Mouse (Mus musculus) intestine, embryonic 14.5 days (tissue): ENCODE measurements around the gene Peak1. TPM values are rescaled to one million over a fixed set of nuclear protein-coding genes. Genes with fewer than 3 reads are reported as not detected.

ENCODE experiments used
- ATAC-seq: fragments of 200-750 bp; cut with Nextera tagmentation; replicated peaks from 2 replicates; pipeline ENCODE4 v1.8.0; 2017; ENCODE audit warnings: low read depth, moderate number of reproducible peaks, moderate TSS enrichment, moderate library complexity; ENCODE audit not compliant: low FRiP score, low TSS enrichment
- DNase-seq: peaks from one replicate; pipeline ENCODE4 v3.0.0-alpha.2; 2018; ENCODE audit warnings: low spot score
- H3K27ac ChIP-seq: fragments of 300-500 bp; sonication (generic); 2 replicates; pipeline ENCODE4 v1.5.1; 2014; ENCODE audit warnings: low read depth, mild to moderate bottlenecking, control low read depth
- H3K27me3 ChIP-seq: fragments of 300-500 bp; sonication (generic); replicated peaks from 2 replicates; pipeline ENCODE4 v1.6.1; 2014; ENCODE audit warnings: low read length, control low read depth; ENCODE audit not compliant: control insufficient read depth, insufficient read depth
- H3K36me3 ChIP-seq: fragments of 300-500 bp; sonication (generic); 2 replicates; pipeline ENCODE4 v1.6.1; 2014; ENCODE audit warnings: low read length, control low read depth; ENCODE audit not compliant: control insufficient read depth, insufficient read depth
- H3K4me1 ChIP-seq: fragments of 300-500 bp; sonication (generic); replicated peaks from 2 replicates; pipeline ENCODE4 v1.6.1; 2014; ENCODE audit warnings: low read length, control low read depth, mixed read lengths; ENCODE audit not compliant: control insufficient read depth, insufficient read depth
- H3K4me2 ChIP-seq: fragments of 300-500 bp; sonication (generic); 2 replicates; pipeline ENCODE4 v1.6.1; 2014; ENCODE audit warnings: low read length
- H3K4me3 ChIP-seq: fragments of 300-500 bp; sonication (generic); 2 replicates; pipeline ENCODE4 v1.5.1; 2014; ENCODE audit warnings: low read depth, low read length, control low read depth, mixed read lengths
- H3K9ac ChIP-seq: fragments of 300-500 bp; sonication (generic); 2 replicates; pipeline ENCODE4 v1.6.1; 2014; ENCODE audit warnings: mild to moderate bottlenecking, low read length
- H3K9me3 ChIP-seq: fragments of 300-500 bp; sonication (generic); 2 replicates; pipeline ENCODE4 v1.6.1; 2016; ENCODE audit warnings: low read length, control low read depth; ENCODE audit not compliant: control insufficient read depth
- WGBS: fragments of 180-500 bp; shearing (Covaris S2); extraction: QIAGEN DNeasy Blood & Tissue Kit; methylation state at CpG from one replicate; pipeline ENCODE4 v1.1.7; 2014; 5-methylcytosine and 5-hydroxymethylcytosine counted together
- polyA plus RNA-seq: library from polyadenylated mRNA; unstranded; fragments of >200 nt; fragmentation: Nextera tagmentation; extraction: Ambion mirVana; gene quantifications from 2 replicates; pipeline ENCODE4 v1.2.1, GENCODE M21; 2014

Gene Peak1
- polyA plus RNA-seq, 1 experiment from 2014 or later, result 15.8 TPM

DNA sequence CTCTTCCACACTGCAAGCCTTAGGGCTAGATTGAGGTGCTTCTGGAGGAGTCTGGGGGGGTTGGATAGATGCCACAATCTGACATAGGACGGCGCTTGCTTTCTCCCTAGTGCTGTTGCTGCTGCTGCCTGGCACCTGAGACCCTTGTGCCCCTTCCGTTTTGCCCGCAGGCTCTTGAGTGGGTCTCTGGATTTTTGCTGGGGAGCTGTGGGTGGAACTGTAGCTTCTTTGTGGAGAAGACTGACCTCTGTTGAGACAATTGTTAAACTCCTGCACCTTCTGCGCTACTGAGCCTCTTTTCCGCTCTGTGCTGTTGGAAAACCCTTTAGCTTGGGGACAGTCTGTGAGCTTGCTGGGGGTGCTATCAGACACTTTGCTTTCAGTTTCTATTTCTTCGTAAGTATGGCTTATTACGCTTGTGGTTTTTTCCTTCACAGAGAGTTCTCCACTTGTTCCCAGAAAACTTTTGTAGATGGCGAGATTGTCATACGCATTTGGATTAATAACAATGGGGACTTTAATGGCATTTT, 159.5 kb downstream of the Peak1 start:
- no peaks in the 10 kb centered on the region for H3K27me3 ChIP-seq
- DNase-seq, result no peak

DNA sequence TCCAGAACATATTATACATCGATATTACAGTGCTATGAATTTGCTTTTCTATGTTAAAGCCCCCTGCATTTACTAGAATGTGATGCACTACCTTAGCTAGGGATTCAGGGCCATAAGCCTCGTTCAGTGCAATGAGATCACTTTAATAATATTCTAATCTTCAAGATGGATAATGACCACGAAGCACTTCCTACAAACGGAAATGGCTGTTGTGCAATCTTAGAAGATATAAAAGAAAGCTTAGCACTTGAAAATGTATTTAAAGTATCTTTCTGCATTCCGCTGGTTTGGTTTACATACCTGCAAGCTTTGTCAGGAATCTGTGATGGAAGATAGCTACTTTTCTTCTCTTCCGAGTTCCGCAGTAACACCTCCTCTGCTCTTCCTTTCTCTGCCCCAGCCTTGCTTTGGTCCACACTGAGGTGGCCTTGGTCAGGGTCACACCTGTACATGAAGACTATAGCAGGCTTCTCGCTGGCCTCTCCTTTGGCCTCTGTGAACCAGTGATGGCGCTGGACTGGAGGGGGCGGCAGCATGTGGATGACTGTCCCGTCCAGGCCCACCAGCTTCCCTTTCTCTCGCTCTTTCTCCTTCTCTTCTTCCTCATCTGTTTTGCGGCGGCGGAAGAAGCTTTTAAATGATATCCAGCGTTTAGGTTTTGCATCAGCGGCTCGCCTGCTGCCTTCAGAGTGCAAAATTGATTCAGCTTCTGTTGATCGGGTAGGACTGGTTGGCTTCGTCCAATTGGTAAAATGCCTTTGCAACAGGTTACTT, 160.5 kb downstream of the Peak1 start:
- Histone ChIP-seq H3K9me3 (peaks cover 6% of the 10 kb centered on the region), H3K27ac (no peak overlapping the region), H3K9ac (no peak overlapping the region), H3K4me2 (no peak overlapping the region), H3K4me3 (no peak overlapping the region), H3K27me3 (no peaks in the 10 kb centered on the region), H3K4me1 (no peaks in the 10 kb centered on the region), H3K36me3 (peaks cover 22% of the 10 kb centered on the region)
- DNase-seq, result no peak
- no peak for ATAC-seq
- WGBS, result 91% methylated on average over 20 of the region's 20 CpGs

More for the DNA sequence above, 159.5 kb downstream of the Peak1 start:
- WGBS, result 96% methylated on average over 10 of the region's 10 CpGs
- H3K9ac ChIP-seq, result no peak overlapping the region
- no peak overlapping the region for H3K27ac ChIP-seq
- H3K4me3 ChIP-seq, result no peak overlapping the region
- no peak for ATAC-seq
- H3K4me2 ChIP-seq, result no peak overlapping the region
- H3K9me3 ChIP-seq, result peaks cover 6% of the 10 kb centered on the region
- no peaks in the 10 kb centered on the region for H3K4me1 ChIP-seq
- H3K36me3 ChIP-seq, result peaks cover 22% of the 10 kb centered on the region

DNA sequence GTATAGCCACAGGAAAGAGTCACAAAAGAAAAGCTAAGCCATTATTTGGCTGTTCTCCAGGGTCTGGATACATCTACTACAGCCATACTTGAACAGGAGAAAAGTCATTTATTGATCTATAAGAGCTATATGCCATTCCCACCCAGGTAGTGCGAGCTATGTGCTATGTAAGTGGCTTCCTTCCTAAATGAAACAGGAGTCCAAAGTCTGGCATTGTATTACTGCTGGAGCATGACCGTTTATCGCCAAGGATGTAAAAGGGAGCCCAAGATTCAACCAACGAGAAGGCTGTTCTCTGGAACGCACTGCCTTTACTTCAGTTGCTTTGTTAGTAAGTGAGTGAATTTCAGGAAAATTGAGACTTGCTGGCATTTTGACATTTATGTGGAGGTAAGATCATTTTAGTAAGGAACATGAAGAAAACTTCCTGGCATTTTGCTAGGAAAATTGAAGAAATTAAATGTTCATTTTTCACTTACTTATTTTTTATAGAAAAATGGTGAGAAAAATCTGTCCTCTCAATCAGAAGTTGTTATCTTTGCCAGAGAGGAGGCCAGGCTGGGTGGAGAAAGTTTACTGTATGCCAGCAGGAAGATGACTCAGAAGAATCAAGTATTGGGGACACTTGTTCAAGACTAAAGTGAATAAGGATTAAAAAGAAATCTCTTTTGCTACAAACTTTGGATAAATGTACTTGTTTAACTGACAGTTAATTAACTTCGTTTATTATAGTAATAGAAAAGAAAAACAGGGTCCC, 162.0 kb downstream of the Peak1 start:
- Histone ChIP-seq H3K4me1 (no peaks in the 10 kb centered on the region), H3K4me2 (no peak overlapping the region), H3K36me3 (peaks cover 22% of the 10 kb centered on the region), H3K9ac (no peak overlapping the region), H3K9me3 (peaks cover 6% of the 10 kb centered on the region), H3K4me3 (no peak overlapping the region), H3K27ac (no peak overlapping the region), H3K27me3 (no peaks in the 10 kb centered on the region)
- WGBS, result 85% methylated on average over 6 of the region's 6 CpGs
- no peak for DNase-seq
- ATAC-seq, result no peak

DNA sequence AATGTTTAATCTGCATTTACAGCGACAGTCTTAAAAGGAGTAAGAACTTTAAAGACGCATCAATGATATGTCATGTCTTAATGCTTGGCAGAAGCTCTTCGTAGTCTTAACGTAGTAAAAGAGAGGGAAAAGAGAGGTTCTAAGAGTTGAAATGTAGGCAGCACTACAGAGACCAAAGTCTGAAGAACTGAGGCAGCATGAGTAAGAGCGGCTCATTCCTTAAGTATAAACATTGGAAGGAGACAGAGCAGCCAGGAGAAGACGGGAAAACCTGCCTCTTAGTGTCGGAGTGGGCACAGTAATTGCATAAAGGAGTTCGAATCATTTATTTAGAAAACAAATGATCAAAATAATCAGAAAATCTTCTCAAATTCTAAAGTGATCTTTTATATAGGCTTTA, 173.5 kb downstream of the Peak1 start:
- H3K9me3 ChIP-seq, result no peaks in the 10 kb centered on the region
- H3K4me3 ChIP-seq, result no peak overlapping the region
- H3K27me3 ChIP-seq, result no peaks in the 10 kb centered on the region
- peak overlapping the region; percentile 55; the same call in 1 of the 2 replicates for H3K27ac ChIP-seq
- H3K4me1 ChIP-seq, result peaks cover 17% of the 10 kb centered on the region
- ATAC-seq (no peak), DNase-seq (no peak)
- H3K4me2 ChIP-seq, result peak overlapping the region; percentile 40; the same call in 1 of the 2 replicates
- WGBS, result 49% methylated on average over 8 of the region's 8 CpGs
- peaks cover 17% of the 10 kb centered on the region for H3K36me3 ChIP-seq
- H3K9ac ChIP-seq, result no peak overlapping the region

DNA sequence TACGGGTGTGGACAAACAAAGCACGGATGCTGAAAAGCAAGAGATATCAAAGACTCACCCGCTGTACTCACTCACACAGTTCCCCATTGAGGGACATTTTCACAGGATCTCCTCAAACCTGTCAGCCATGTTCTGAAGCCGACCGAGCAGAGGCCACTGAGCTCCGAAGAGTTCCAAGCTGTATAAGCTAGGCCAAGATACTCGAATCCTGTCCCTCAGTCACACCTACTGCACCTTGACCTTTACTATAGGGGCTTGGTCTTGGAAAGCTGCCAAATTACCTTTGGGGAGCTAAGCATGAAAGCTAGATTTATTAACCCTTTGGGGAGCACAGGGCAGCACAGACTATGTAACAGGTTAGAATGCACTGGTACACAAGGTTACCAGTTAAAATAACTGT, 174.0 kb downstream of the Peak1 start:
- Histone ChIP-seq H3K36me3 (peaks cover 20% of the 10 kb centered on the region), H3K4me1 (peaks cover 17% of the 10 kb centered on the region), H3K27me3 (no peaks in the 10 kb centered on the region), H3K9ac (no peak overlapping the region), H3K4me2 (peak overlapping the region; percentile 40), H3K27ac (peak overlapping the region; percentile 55; the same call in 1 of the 2 replicates), H3K4me3 (peak overlapping the region; percentile 17; the same call in 1 of the 2 replicates), H3K9me3 (no peaks in the 10 kb centered on the region)
- 61% methylated on average over 7 of the region's 7 CpGs for WGBS
- DNase-seq, result peak; percentile 75
- peak; percentile 86 for ATAC-seq

DNA sequence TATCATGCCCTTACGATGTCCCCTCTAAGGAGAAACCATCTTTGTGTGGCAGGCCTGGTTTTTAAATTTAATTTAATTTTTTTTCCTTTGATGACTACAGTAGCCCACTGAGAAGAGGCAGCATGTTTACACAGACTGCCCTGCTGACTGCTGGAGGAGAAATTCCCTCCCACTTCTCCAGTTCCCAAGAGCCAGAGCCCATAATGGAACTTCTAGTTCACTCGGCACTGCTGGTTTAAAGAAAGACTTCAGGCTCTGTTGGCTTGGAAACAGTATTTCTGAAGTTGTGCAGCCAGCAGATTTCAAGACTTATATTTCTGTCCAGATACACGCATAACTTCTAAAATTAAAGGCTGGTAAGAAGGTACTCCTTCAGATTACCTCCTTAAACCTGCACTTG, 175.2 kb downstream of the Peak1 start:
- Histone ChIP-seq H3K4me2 (peak overlapping the region; percentile 40), H3K27me3 (no peaks in the 10 kb centered on the region), H3K4me1 (peaks cover 17% of the 10 kb centered on the region), H3K27ac (peak overlapping the region; percentile 55; the same call in 1 of the 2 replicates), H3K36me3 (peaks cover 22% of the 10 kb centered on the region), H3K4me3 (0 out of 2 replicates have a peak overlapping the region, but pooled peaks have one; percentile 3), H3K9ac (no peak overlapping the region), H3K9me3 (no peaks in the 10 kb centered on the region)
- no peak for DNase-seq
- WGBS, result 34% methylated on average over 3 of the region's 3 CpGs
- no peak for ATAC-seq

DNA sequence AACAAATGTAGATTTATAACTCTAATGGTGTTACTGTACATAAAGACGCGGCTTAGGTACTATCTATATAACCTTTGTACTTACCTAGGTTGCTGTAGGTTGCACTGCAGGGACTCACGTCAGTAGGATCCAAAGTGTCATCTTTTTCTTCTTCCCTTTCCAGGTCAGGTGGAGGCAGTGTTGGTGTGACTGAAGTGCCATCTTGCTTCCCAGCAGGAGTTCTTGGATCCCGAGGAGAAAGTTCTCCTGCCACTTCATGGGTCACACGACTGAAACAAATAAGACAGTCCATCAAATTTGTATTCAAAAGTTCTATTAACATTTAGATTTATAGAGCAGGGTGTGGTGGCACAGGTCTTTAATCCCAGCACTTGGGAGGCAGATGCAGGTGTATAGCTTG, 176.8 kb downstream of the Peak1 start:
- Histone ChIP-seq H3K4me3 (no peak overlapping the region), H3K27ac (no peak overlapping the region), H3K4me2 (no peak overlapping the region), H3K9ac (no peak overlapping the region), H3K36me3 (peaks cover 22% of the 10 kb centered on the region), H3K4me1 (peaks cover 17% of the 10 kb centered on the region), H3K9me3 (no peaks in the 10 kb centered on the region), H3K27me3 (no peaks in the 10 kb centered on the region)
- ATAC-seq, result no peak
- no peak for DNase-seq
- WGBS, result 90% methylated on average over 5 of the region's 5 CpGs

DNA sequence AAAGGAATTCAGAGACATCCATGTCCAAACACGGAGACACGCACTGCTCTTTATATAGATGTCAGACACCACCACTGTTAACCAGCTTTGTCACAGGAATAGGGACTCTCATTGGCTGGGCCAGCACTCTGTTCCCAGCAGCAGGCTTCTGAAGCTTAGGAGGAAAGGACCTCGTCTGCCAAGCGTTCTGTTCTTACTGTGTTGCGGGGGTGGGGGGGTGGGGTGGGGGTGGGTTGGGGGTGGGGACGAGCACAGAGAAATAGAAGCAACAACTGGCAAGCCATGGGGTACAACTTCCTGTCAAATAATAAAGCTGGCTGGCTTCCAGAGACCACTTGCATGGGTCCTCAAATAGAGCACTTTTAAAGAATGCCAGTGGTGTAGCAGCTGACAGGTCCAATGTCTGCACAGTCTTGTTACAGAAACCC, 182.0 kb downstream of the Peak1 start:
- ATAC-seq (no peak), DNase-seq (no peak)
- 54% methylated on average over 6 of the region's 6 CpGs for WGBS
- Histone ChIP-seq H3K4me2 (no peak overlapping the region), H3K27ac (no peak overlapping the region), H3K9ac (no peak overlapping the region), H3K27me3 (no peaks in the 10 kb centered on the region), H3K4me3 (no peak overlapping the region), H3K36me3 (peaks cover 18% of the 10 kb centered on the region), H3K9me3 (no peaks in the 10 kb centered on the region), H3K4me1 (peaks cover 6% of the 10 kb centered on the region)
